In genomic region chr16:84111610-84112009, GRCm38 (mm10) we compare ENCODE assay signal across 18 mouse cellular contexts.
"Had no signal": no experiment of that assay in that cellular context is flagged by ENCODE, and none has a peak within 500 bp of the region (broad histone marks: within the 10 kb centered on the region; RNA-seq: fewer than 3 reads in every experiment).

No protein-coding gene starts in this region.

- H3K36me3 ChIP-seq: intestine, embryonic 15.5 days; kidney, embryonic 15.5 days; limb, embryonic 12.5 days; limb, embryonic 15.5 days; midbrain, embryonic 13.5 days had no signal

- H3K4me3 ChIP-seq: intestine, embryonic 15.5 days; kidney, embryonic 15.5 days; limb, embryonic 12.5 days; limb, embryonic 15.5 days; midbrain, embryonic 13.5 days; myocyte had no signal

- H3K4me1 ChIP-seq: intestine, embryonic 15.5 days; kidney, embryonic 15.5 days; limb, embryonic 12.5 days; limb, embryonic 15.5 days; midbrain, embryonic 13.5 days had no signal

- H3K27ac ChIP-seq: intestine, embryonic 15.5 days; kidney, embryonic 15.5 days; limb, embryonic 12.5 days; limb, embryonic 15.5 days; liver, embryonic 14.5 days; macrophage; midbrain, embryonic 13.5 days; stomach, postnatal 0 days had no signal

- H3K27me3 ChIP-seq: intestine, embryonic 15.5 days; kidney, embryonic 15.5 days; limb, embryonic 12.5 days; limb, embryonic 15.5 days; midbrain, embryonic 13.5 days had no signal

- DNase-seq: kidney, adult 11 months; kidney, adult 8-10 months; kidney, postnatal 10 days; kidney, postnatal 36 days; layer of hippocampus, postnatal 36 days; liver, postnatal 0 days; lung, embryonic 14.5 days; thymus, adult 18-20 months; thymus, postnatal 36 days had no signal

- H3K9me3 ChIP-seq: intestine, embryonic 15.5 days; kidney, embryonic 15.5 days; limb, embryonic 12.5 days; limb, embryonic 15.5 days; midbrain, embryonic 13.5 days had no signal
